Mouse (Mus musculus): ENCODE measurements at regions not wholly inside any gene's neighbourhood (a gene's known extent, or its start where the extent isn't known, plus 50 kb on each side); places are given as distances from the start of the nearest gene placed in this dataset.
A peak's percentile ranks its signal among the peaks of the same experiment; 100 is the strongest.

- DNase-seq (ENCODE audit: low spot score), result no peak
Measured at GRCm38 (mm10) chr10:84183239-84183638, 257.2 kb downstream of the Nuak1 start.

- DNase-seq (ENCODE audit: low spot score), result no peak
Measured at GRCm38 (mm10) chr10:84186466-84186865, 253.9 kb downstream of the Nuak1 start.

- no peak for DNase-seq (ENCODE audit: low spot score)
Measured at GRCm38 (mm10) chr10:84199035-84199434, 241.4 kb downstream of the Nuak1 start.

- no peak for DNase-seq (ENCODE audit: low spot score)
Measured at GRCm38 (mm10) chr10:84201785-84202184, 238.6 kb downstream of the Nuak1 start.

- DNase-seq (ENCODE audit: low spot score), result no peak
Measured at GRCm38 (mm10) chr10:84212096-84212785, 228.2 kb downstream of the Nuak1 start.

GRCm38 (mm10) chr10:84214812-84215211, 225.6 kb downstream of the Nuak1 start:
- DNase-seq (ENCODE audit: low spot score), result no peak

GRCm38 (mm10) chr10:84229224-84229921, 211.0 kb downstream of the Nuak1 start:
- no peak for DNase-seq (ENCODE audit: low spot score)

GRCm38 (mm10) chr10:84230011-84230781, 210.2 kb downstream of the Nuak1 start:
- DNase-seq (ENCODE audit: low spot score), result no peak

GRCm38 (mm10) chr10:84235006-84235405, 205.4 kb downstream of the Nuak1 start:
- DNase-seq (ENCODE audit: low spot score), result peak; percentile 26

GRCm38 (mm10) chr10:84236236-84236635, 204.2 kb downstream of the Nuak1 start:
- DNase-seq (ENCODE audit: low spot score), result no peak

GRCm38 (mm10) chr10:84238279-84238963, 202.0 kb downstream of the Nuak1 start:
- DNase-seq (ENCODE audit: low spot score), result no peak

- no peak for DNase-seq (ENCODE audit: low spot score)
Measured at GRCm38 (mm10) chr10:84243283-84243682, 197.1 kb downstream of the Nuak1 start.

- no peak for DNase-seq (ENCODE audit: low spot score)
Measured at GRCm38 (mm10) chr10:84249346-84249745, 191.1 kb downstream of the Nuak1 start.

GRCm38 (mm10) chr10:84260931-84261650, 179.3 kb downstream of the Nuak1 start:
- DNase-seq (ENCODE audit: low spot score), result no peak

GRCm38 (mm10) chr10:84262943-84263342, 177.5 kb downstream of the Nuak1 start:
- DNase-seq (ENCODE audit: low spot score), result no peak

- DNase-seq (ENCODE audit: low spot score), result no peak
Measured at GRCm38 (mm10) chr10:84285832-84286506, 154.4 kb downstream of the Nuak1 start.

- no peak for DNase-seq (ENCODE audit: low spot score)
Measured at GRCm38 (mm10) chr10:84294422-84294821, 146.0 kb downstream of the Nuak1 start.

GRCm38 (mm10) chr10:84296168-84296567, 144.2 kb downstream of the Nuak1 start:
- no peak for DNase-seq (ENCODE audit: low spot score)

GRCm38 (mm10) chr10:84301561-84301960, 138.8 kb downstream of the Nuak1 start:
- DNase-seq (ENCODE audit: low spot score), result no peak

GRCm38 (mm10) chr10:84302821-84303520, 137.4 kb downstream of the Nuak1 start:
- no peak for DNase-seq (ENCODE audit: low spot score)
